Mouse (Mus musculus) embryonic facial prominence, embryonic 15.5 days (tissue): ENCODE measurements around the gene Arsg. TPM values are rescaled to one million over a fixed set of nuclear protein-coding genes. Genes with fewer than 3 reads are reported as not detected.

Source experiments
- microRNA-seq: library from miRNA; unstranded; fragments of <30 nt; microRNA quantifications from one replicate; pipeline ENCODE4, GENCODE M21; 2016; ENCODE audit warnings: borderline number of aligned reads
- polyA plus RNA-seq: library from polyadenylated mRNA; unstranded; fragments of >200 nt; fragmentation: Nextera tagmentation; extraction: Ambion mirVana; gene quantifications from 2 replicates; pipeline ENCODE4 v1.2.1, GENCODE M21; 2015

Arsg gene
- polyA plus RNA-seq, 1 experiment from 2014 or later: 4.3 TPM

Small RNAs within 50 kb of the gene (microRNA-seq; reads per million reads assigned to microRNA genes)
- not detected for gene Gm25540

Other genes starting within 250 kb of the Arsg start
- gene Rgs9, start 175.2 kb upstream of the Arsg start, polyA plus RNA-seq: 2.1 and 2.2 TPM in 2 replicates
- gene Gna13, start 110.5 kb upstream of the Arsg start, polyA plus RNA-seq: 24.8 and 25.6 TPM in 2 replicates
- gene 9930022D16Rik, start 59.5 kb upstream of the Arsg start, polyA plus RNA-seq: not detected in 2 replicates
- gene Amz2, start 47.4 kb upstream of the Arsg start, polyA plus RNA-seq: 45.5 and 46.5 TPM in 2 replicates
- 7.4 and 7.5 TPM in 2 replicates for gene Slc16a6, start 224 bp downstream of the Arsg start, polyA plus RNA-seq
- 62.5 and 64.5 TPM in 2 replicates for gene Wipi1, start 138.6 kb downstream of the Arsg start, polyA plus RNA-seq
- 330 and 347 TPM in 2 replicates for gene Prkar1a, start 176.0 kb downstream of the Arsg start, polyA plus RNA-seq
- 6.8 and 7.6 TPM in 2 replicates for gene Fam20a, start 248.9 kb downstream of the Arsg start, polyA plus RNA-seq